Mouse (Mus musculus) forebrain, embryonic 15.5 days (tissue): ENCODE results near the gene Tpi1. TPM values are rescaled to one million over a fixed set of nuclear protein-coding genes. Genes with fewer than 3 reads are reported as not detected.

Experiments used
- ATAC-seq: fragments of 200-750 bp; cut with Nextera tagmentation; replicated peaks from 2 replicates; pipeline ENCODE4 v1.8.0; 2017; ENCODE audit warnings: mild to moderate bottlenecking, moderate TSS enrichment, moderate library complexity
- H3K27ac ChIP-seq: fragments of 300-500 bp; sonication (generic); replicated peaks from 2 replicates; pipeline ENCODE4 v1.5.1; 2015; ENCODE audit warnings: mild to moderate bottlenecking, inconsistent platforms
- H3K27me3 ChIP-seq: fragments of 300-500 bp; sonication (generic); 2 replicates; pipeline ENCODE4 v1.6.1; 2015; ENCODE audit warnings: inconsistent platforms
- H3K36me3 ChIP-seq: fragments of 300-500 bp; sonication (generic); 2 replicates; pipeline ENCODE4 v1.6.1; 2015; ENCODE audit warnings: mild to moderate bottlenecking, inconsistent platforms
- H3K4me1 ChIP-seq: fragments of 300-500 bp; sonication (generic); 2 replicates; pipeline ENCODE4 v1.6.1; 2015; ENCODE audit warnings: inconsistent platforms
- H3K4me2 ChIP-seq: fragments of 300-500 bp; sonication (generic); replicated peaks from 2 replicates; pipeline ENCODE4 v1.6.1; 2015; ENCODE audit warnings: mild to moderate bottlenecking, inconsistent platforms
- H3K4me3 ChIP-seq: fragments of 300-500 bp; sonication (generic); 2 replicates; pipeline ENCODE4 v1.5.1; 2015; ENCODE audit warnings: mild to moderate bottlenecking, inconsistent platforms
- H3K9ac ChIP-seq: fragments of 300-500 bp; sonication (generic); replicated peaks from 2 replicates; pipeline ENCODE4 v1.6.1; 2015; ENCODE audit warnings: mild to moderate bottlenecking, inconsistent platforms
- H3K9me3 ChIP-seq: fragments of 300-500 bp; sonication (generic); 2 replicates; pipeline ENCODE4 v1.6.1; 2016; ENCODE audit warnings: inconsistent platforms
- whole genome bisulfite sequencing: fragments of 180-500 bp; shearing (Covaris S2); methylation state at CpG from one replicate; pipeline ENCODE4 v1.1.7; 2015; ENCODE audit warnings: mixed read lengths; 5-methylcytosine and 5-hydroxymethylcytosine counted together
- polyA plus RNA-seq: library from polyadenylated mRNA; unstranded; fragments of >200 nt; fragmentation: Nextera tagmentation; extraction: Ambion mirVana; gene quantifications from 2 replicates; pipeline ENCODE4 v1.2.1, GENCODE M21; 2015

Gene Tpi1
- polyA plus RNA-seq, 1 experiment from 2014 or later: 352 TPM

GRCm38 (mm10) chr6:124765951-124766350 lies 48.1 kb downstream of the Tpi1 start:
- no peak overlapping the region for H3K27ac ChIP-seq
- no peaks in the 10 kb centered on the region for H3K36me3 ChIP-seq
- no peak overlapping the region for H3K4me3 ChIP-seq
- H3K9me3 ChIP-seq: no peaks in the 10 kb centered on the region
- no peaks in the 10 kb centered on the region for H3K27me3 ChIP-seq
- no peak for ATAC-seq
- peaks cover 20% of the 10 kb centered on the region for H3K4me1 ChIP-seq
- no peak overlapping the region for H3K9ac ChIP-seq
- WGBS: 90% methylated on average over 7 of the region's 7 CpGs
- no peak overlapping the region for H3K4me2 ChIP-seq

Other genes with a start within 250 kb of the Tpi1 start
- 0.08 TPM in 1 of 2 replicates, not detected in the other for gene C1rb, start 244.0 kb downstream of the Tpi1 start, polyA plus RNA-seq
- 0.15 and 0.18 TPM in 2 replicates for gene C1s2, start 178.2 kb downstream of the Tpi1 start, polyA plus RNA-seq
- gene Lpcat3, start 151.3 kb downstream of the Tpi1 start, polyA plus RNA-seq: 34.6 and 35.1 TPM in 2 replicates
- 153 and 160 TPM in 2 replicates for gene Emg1, start 102.1 kb downstream of the Tpi1 start, polyA plus RNA-seq
- 271 and 275 TPM in 2 replicates for gene Phb2, start 102.0 kb downstream of the Tpi1 start, polyA plus RNA-seq
- 3.2 and 4.4 TPM in 2 replicates for gene Ptpn6, start 75.6 kb downstream of the Tpi1 start, polyA plus RNA-seq
- 652 and 676 TPM in 2 replicates for gene Grcc10, start 72.9 kb downstream of the Tpi1 start, polyA plus RNA-seq
- not detected in 2 replicates for gene Gm45234, start 58.3 kb downstream of the Tpi1 start, polyA plus RNA-seq
- 22.3 and 24.5 TPM in 2 replicates for gene Atn1, start 57.8 kb downstream of the Tpi1 start, polyA plus RNA-seq
- gene Eno2, start 44.6 kb downstream of the Tpi1 start, polyA plus RNA-seq: 40.1 and 44.2 TPM in 2 replicates
- 3.7 and 4.8 TPM in 2 replicates for gene Lrrc23, start 34.6 kb downstream of the Tpi1 start, polyA plus RNA-seq
- 4.4 and 5.0 TPM in 2 replicates for gene Spsb2, start 5.6 kb downstream of the Tpi1 start, polyA plus RNA-seq
- 194 and 200 TPM in 2 replicates for gene Usp5, start 15.2 kb upstream of the Tpi1 start, polyA plus RNA-seq
- 100 and 106 TPM in 2 replicates for gene Cdca3, start 15.3 kb upstream of the Tpi1 start, polyA plus RNA-seq
- 0.23 and 1.8 TPM in 2 replicates for gene Gnb3, start 26.0 kb upstream of the Tpi1 start, polyA plus RNA-seq
- gene P3h3, start 43.5 kb upstream of the Tpi1 start, polyA plus RNA-seq: 15.3 and 15.7 TPM in 2 replicates
- 25.2 and 25.9 TPM in 2 replicates for gene Gpr162, start 49.7 kb upstream of the Tpi1 start, polyA plus RNA-seq
- 0.15 TPM in 1 of 2 replicates, not detected in the other for gene Cd4, start 73.9 kb upstream of the Tpi1 start, polyA plus RNA-seq
- gene Lag3, start 97.4 kb upstream of the Tpi1 start, polyA plus RNA-seq: 2.6 and 3.3 TPM in 2 replicates
- 772 and 823 TPM in 2 replicates for gene Ptms, start 105.8 kb upstream of the Tpi1 start, polyA plus RNA-seq
- 507 and 513 TPM in 2 replicates for gene Mlf2, start 117.1 kb upstream of the Tpi1 start, polyA plus RNA-seq
- 90.2 and 93.6 TPM in 2 replicates for gene Cops7a, start 151.2 kb upstream of the Tpi1 start, polyA plus RNA-seq
- 29.9 and 30.4 TPM in 2 replicates for gene Pianp, start 182.4 kb upstream of the Tpi1 start, polyA plus RNA-seq
- gene Zfp384, start 194.8 kb upstream of the Tpi1 start, polyA plus RNA-seq: 16.7 and 21.7 TPM in 2 replicates
- 207 and 211 TPM in 2 replicates for gene Ing4, start 225.5 kb upstream of the Tpi1 start, polyA plus RNA-seq
- gene Acrbp, start 235.4 kb upstream of the Tpi1 start, polyA plus RNA-seq: 21.9 and 26.2 TPM in 2 replicates